Mouse (Mus musculus) midbrain, embryonic 13.5 days (tissue): Measurements from ENCODE around the gene Rab8a. TPM values are rescaled to one million over a fixed set of nuclear protein-coding genes. Genes with fewer than 3 reads are reported as not detected.
A peak's percentile ranks its signal among the peaks of the same experiment; 100 is the strongest.

ENCODE experiments used
- ATAC-seq: fragments of 200-750 bp; cut with Nextera tagmentation; 2 replicates; pipeline ENCODE4 v1.8.0; 2017; ENCODE audit warnings: mild to moderate bottlenecking, moderate TSS enrichment, moderate library complexity
- H3K27ac ChIP-seq: fragments of 300-500 bp; sonication (generic); 2 replicates; pipeline ENCODE4 v1.5.1; 2015; ENCODE audit warnings: inconsistent platforms, mild to moderate bottlenecking, moderate library complexity
- H3K27me3 ChIP-seq: fragments of 300-500 bp; sonication (generic); 2 replicates; pipeline ENCODE4 v1.6.1; 2015; ENCODE audit warnings: mild to moderate bottlenecking, inconsistent platforms
- H3K36me3 ChIP-seq: fragments of 300-500 bp; sonication (generic); 2 replicates; pipeline ENCODE4 v1.6.1; 2015; ENCODE audit warnings: mild to moderate bottlenecking, inconsistent platforms
- H3K4me1 ChIP-seq: fragments of 300-500 bp; sonication (generic); replicated peaks from 2 replicates; pipeline ENCODE4 v1.6.1; 2015; ENCODE audit warnings: inconsistent platforms
- H3K4me2 ChIP-seq: fragments of 300-500 bp; sonication (generic); replicated peaks from 2 replicates; pipeline ENCODE4 v1.6.1; 2015; ENCODE audit warnings: moderate library complexity, mild to moderate bottlenecking, inconsistent platforms
- H3K4me3 ChIP-seq: fragments of 300-500 bp; sonication (generic); replicated peaks from 2 replicates; pipeline ENCODE4 v1.5.1; 2015; ENCODE audit warnings: mild to moderate bottlenecking, inconsistent platforms
- H3K9ac ChIP-seq: fragments of 300-500 bp; sonication (generic); replicated peaks from 2 replicates; pipeline ENCODE4 v1.6.1; 2015; ENCODE audit warnings: mild to moderate bottlenecking, inconsistent platforms
- H3K9me3 ChIP-seq: fragments of 300-500 bp; sonication (generic); 2 replicates; pipeline ENCODE4 v1.6.1; 2016; ENCODE audit warnings: mild to moderate bottlenecking, inconsistent platforms
- WGBS: fragments of 180-500 bp; shearing (Covaris S2); methylation state at CpG from one replicate; pipeline ENCODE4 v1.1.7; 2015; 5-methylcytosine and 5-hydroxymethylcytosine counted together
- polyA plus RNA-seq: library from polyadenylated mRNA; unstranded; fragments of >200 nt; fragmentation: Nextera tagmentation; extraction: Ambion mirVana; gene quantifications from 2 replicates; pipeline ENCODE4 v1.2.1, GENCODE M21; 2015

Rab8a gene
- polyA plus RNA-seq, 1 experiment from 2014 or later, result 107 TPM

DNA sequence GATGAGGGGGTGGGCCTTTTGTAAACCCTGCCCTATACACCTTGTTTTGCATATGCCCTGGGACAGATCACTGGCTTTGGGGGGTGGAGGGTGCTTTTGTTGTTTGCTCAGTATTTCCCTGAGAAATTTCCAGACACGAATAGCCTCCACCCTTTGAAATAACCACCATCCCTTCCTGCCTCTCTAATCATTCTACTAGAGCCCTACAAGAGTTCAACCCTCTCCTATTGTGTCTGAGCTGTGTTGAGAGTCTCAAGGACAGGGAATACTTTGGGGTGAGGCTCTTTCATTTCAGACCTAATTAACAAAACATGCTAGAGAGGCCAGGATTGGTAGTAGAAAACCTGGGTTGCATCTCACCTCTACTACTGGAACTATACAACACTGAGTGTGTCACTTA is 11.9 kb upstream of the Rab8a start:
- Histone ChIP-seq H3K4me1 (no peaks in the 10 kb centered on the region), H3K36me3 (peaks cover 80% of the 10 kb centered on the region), H3K4me3 (no peak overlapping the region), H3K9ac (no peak overlapping the region), H3K4me2 (no peak overlapping the region), H3K9me3 (no peaks in the 10 kb centered on the region), H3K27me3 (no peaks in the 10 kb centered on the region), H3K27ac (no peak overlapping the region)
- 83% methylated on average over 1 of the region's 1 CpGs for WGBS
- ATAC-seq, result no peak

DNA sequence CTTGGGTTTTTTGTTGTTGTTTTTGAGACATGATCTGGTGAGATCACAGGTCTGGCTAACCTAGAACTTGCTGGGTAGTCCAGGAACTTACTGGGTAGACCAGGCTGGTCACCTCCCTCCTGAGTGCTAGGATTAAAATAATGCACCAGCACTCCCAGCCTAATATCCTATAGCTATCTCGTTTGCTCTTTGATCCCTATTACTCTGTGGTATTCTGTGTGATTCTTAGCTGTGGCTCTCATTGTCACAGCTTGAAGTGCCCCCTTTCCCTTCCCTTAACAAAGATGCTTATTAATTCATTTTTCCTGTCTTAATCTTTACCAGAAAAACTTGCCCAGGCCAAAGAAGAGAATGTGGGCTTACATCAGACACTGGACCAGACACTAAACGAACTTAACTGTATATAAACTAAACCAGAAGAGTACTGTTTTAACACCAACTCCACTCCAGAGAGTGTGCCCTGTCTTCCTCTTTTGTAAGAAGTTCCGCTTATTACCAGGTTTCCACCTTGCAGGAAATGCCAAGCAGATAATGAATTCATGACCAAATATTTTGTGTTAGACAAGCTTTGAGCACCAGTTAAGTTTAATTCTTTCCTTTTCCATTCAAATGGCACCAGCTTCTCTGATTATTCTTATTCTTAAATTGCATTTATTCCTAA is 9.5 kb upstream of the Rab8a start:
- peaks cover 57% of the 10 kb centered on the region for H3K36me3 ChIP-seq
- no peak for ATAC-seq
- H3K4me2 ChIP-seq, result no peak overlapping the region
- no peak overlapping the region for H3K27ac ChIP-seq
- H3K9me3 ChIP-seq, result no peaks in the 10 kb centered on the region
- no peaks in the 10 kb centered on the region for H3K4me1 ChIP-seq
- WGBS, result 89% methylated on average over 3 of the region's 3 CpGs
- H3K4me3 ChIP-seq, result no peak overlapping the region
- no peaks in the 10 kb centered on the region for H3K27me3 ChIP-seq
- no peak overlapping the region for H3K9ac ChIP-seq

DNA sequence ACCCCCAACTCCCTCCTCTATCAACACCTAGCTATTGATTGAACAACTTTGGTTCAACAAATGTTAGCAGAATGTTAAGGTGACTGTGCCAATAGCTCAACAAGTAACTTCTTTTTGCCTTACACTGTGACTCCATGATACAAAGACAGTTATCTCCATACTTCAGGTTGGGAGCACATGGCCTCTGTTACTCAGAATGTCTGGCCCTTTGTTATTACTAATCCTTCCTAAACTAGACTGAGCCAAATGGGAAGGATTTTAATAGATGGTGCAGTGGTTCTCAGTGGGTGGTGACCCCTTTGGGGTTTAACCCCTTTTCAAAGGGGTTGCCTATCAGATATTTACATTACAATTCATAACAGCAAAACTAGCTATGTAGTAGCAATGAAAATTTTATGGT is 7.6 kb upstream of the Rab8a start:
- Histone ChIP-seq H3K4me3 (no peak overlapping the region), H3K27ac (no peak overlapping the region), H3K4me2 (no peak overlapping the region), H3K36me3 (peaks cover 40% of the 10 kb centered on the region), H3K4me1 (no peaks in the 10 kb centered on the region), H3K9me3 (no peaks in the 10 kb centered on the region), H3K27me3 (no peaks in the 10 kb centered on the region), H3K9ac (no peak overlapping the region)
- no peak for ATAC-seq

DNA sequence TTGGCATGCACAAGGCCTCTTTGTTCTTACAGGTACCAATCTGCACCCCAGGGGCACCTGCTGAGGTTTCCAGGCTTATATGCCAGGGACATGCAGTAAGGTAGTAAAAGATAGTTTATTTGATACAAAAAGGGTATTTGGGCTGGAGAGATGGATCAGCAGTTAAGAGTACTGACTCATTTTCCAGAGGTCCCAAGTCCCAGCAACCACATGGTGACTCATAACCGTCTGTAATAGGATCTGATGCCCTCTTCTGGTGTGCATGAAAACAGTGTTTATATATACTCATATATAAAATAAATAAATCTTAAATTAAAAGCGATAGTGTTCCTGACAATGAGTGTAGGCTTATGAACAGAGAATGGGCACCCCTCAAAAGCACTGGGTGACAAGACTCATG is 2.9 kb upstream of the Rab8a start:
- no peak overlapping the region for H3K9ac ChIP-seq
- H3K36me3 ChIP-seq, result peaks cover 3% of the 10 kb centered on the region
- H3K27ac ChIP-seq, result no peak overlapping the region
- peaks cover 24% of the 10 kb centered on the region for H3K4me1 ChIP-seq
- H3K9me3 ChIP-seq, result no peaks in the 10 kb centered on the region
- ATAC-seq, result no peak
- no peak overlapping the region for H3K4me2 ChIP-seq
- no peaks in the 10 kb centered on the region for H3K27me3 ChIP-seq
- 81% methylated on average over 2 of the region's 2 CpGs for WGBS
- H3K4me3 ChIP-seq, result no peak overlapping the region

GRCm38 (mm10) chr8:72158726-72159125 is 2.3 kb upstream of the Rab8a start:
- Histone ChIP-seq H3K4me3 (no peak overlapping the region), H3K9me3 (no peaks in the 10 kb centered on the region), H3K36me3 (no peaks in the 10 kb centered on the region), H3K4me1 (peaks cover 24% of the 10 kb centered on the region), H3K27ac (no peak overlapping the region), H3K4me2 (no peak overlapping the region), H3K9ac (no peak overlapping the region), H3K27me3 (no peaks in the 10 kb centered on the region)
- 85% methylated on average over 3 of the region's 3 CpGs for WGBS
- ATAC-seq, result no peak

- H3K9ac ChIP-seq, result no peak overlapping the region
- no peaks in the 10 kb centered on the region for H3K27me3 ChIP-seq
- peaks cover 8% of the 10 kb centered on the region for H3K36me3 ChIP-seq
- peak overlapping the region; percentile 65 for H3K4me2 ChIP-seq
- no peaks in the 10 kb centered on the region for H3K9me3 ChIP-seq
- peaks cover 24% of the 10 kb centered on the region for H3K4me1 ChIP-seq
- no peak for ATAC-seq
- 78% methylated on average over 3 of the region's 3 CpGs for WGBS
- peak overlapping the region; percentile 44 for H3K4me3 ChIP-seq
- H3K27ac ChIP-seq, result peak overlapping the region; percentile 80; the same call in 1 of the 2 replicates
Observed at GRCm38 (mm10) chr8:72160007-72160406, 993 bp upstream of the Rab8a start.

DNA sequence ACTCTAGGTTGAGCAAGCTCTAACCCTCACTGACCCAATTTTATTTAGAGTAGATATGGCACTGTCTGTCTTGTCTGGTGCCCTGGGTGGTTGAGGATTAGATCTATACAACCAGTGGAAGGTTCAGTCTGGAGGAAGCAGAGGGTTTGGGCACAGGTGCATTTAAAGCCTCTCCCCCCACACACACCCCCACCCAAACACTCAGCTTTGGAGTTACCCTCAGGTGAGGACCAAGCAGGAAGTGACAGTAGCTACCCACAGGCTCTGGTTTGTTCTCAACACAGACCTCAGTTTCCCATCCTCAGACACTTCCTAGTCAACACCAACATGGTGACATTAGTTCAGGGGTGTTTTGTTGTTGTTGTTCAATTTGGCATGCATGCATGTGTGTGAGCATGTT is 1.8 kb downstream of the Rab8a start:
- Histone ChIP-seq H3K4me2 (peak overlapping the region; percentile 83), H3K27ac (no peak overlapping the region), H3K4me1 (peaks cover 24% of the 10 kb centered on the region), H3K27me3 (no peaks in the 10 kb centered on the region), H3K36me3 (peaks cover 9% of the 10 kb centered on the region), H3K9me3 (no peaks in the 10 kb centered on the region), H3K4me3 (peak overlapping the region; percentile 74; the same call in 1 of the 2 replicates), H3K9ac (no peak overlapping the region)
- ATAC-seq, result no peak

GRCm38 (mm10) chr8:72169098-72169668 is 8.2 kb downstream of the Rab8a start:
- H3K9ac ChIP-seq, result no peak overlapping the region
- no peaks in the 10 kb centered on the region for H3K27me3 ChIP-seq
- no peak overlapping the region for H3K27ac ChIP-seq
- no peak overlapping the region for H3K4me2 ChIP-seq
- H3K9me3 ChIP-seq, result no peaks in the 10 kb centered on the region
- no peaks in the 10 kb centered on the region for H3K4me1 ChIP-seq
- ATAC-seq, result no peak
- peaks cover 70% of the 10 kb centered on the region for H3K36me3 ChIP-seq
- 96% methylated on average over 3 of the region's 3 CpGs for WGBS
- H3K4me3 ChIP-seq, result no peak overlapping the region

- Histone ChIP-seq H3K4me1 (no peaks in the 10 kb centered on the region), H3K27me3 (no peaks in the 10 kb centered on the region), H3K9me3 (no peaks in the 10 kb centered on the region), H3K9ac (no peak overlapping the region), H3K36me3 (peaks cover 71% of the 10 kb centered on the region), H3K27ac (no peak overlapping the region), H3K4me2 (no peak overlapping the region), H3K4me3 (no peak overlapping the region)
- ATAC-seq, result no peak
- 92% methylated on average over 3 of the region's 3 CpGs for WGBS
Observed at GRCm38 (mm10) chr8:72169681-72170249, 8.8 kb downstream of the Rab8a start.

GRCm38 (mm10) chr8:72177346-72177925 is 16.4 kb downstream of the Rab8a start:
- Histone ChIP-seq H3K36me3 (peaks cover 96% of the 10 kb centered on the region), H3K4me3 (no peak overlapping the region)
- 62% methylated on average over 5 of the region's 5 CpGs for WGBS

GRCm38 (mm10) chr8:72183554-72184202 is 22.7 kb downstream of the Rab8a start:
- no peak for ATAC-seq
- Histone ChIP-seq H3K9me3 (no peaks in the 10 kb centered on the region), H3K4me1 (no peaks in the 10 kb centered on the region), H3K9ac (no peak overlapping the region), H3K27ac (no peak overlapping the region), H3K36me3 (peaks cover 38% of the 10 kb centered on the region), H3K4me3 (no peak overlapping the region), H3K27me3 (no peaks in the 10 kb centered on the region), H3K4me2 (no peak overlapping the region)
- WGBS, result 76% methylated on average over 2 of the region's 2 CpGs

More at GRCm38 (mm10) chr8:72177346-72177925, 16.4 kb downstream of the Rab8a start:
- Histone ChIP-seq H3K9me3 (no peaks in the 10 kb centered on the region), H3K4me2 (no peak overlapping the region), H3K9ac (no peak overlapping the region), H3K27me3 (no peaks in the 10 kb centered on the region), H3K27ac (no peak overlapping the region), H3K4me1 (no peaks in the 10 kb centered on the region)
- peak; percentile 66 for ATAC-seq

- no peak overlapping the region for H3K9ac ChIP-seq
- ATAC-seq, result no peak
- no peaks in the 10 kb centered on the region for H3K9me3 ChIP-seq
- H3K27me3 ChIP-seq, result no peaks in the 10 kb centered on the region
- H3K27ac ChIP-seq, result no peak overlapping the region
- no peak overlapping the region for H3K4me3 ChIP-seq
- no peaks in the 10 kb centered on the region for H3K36me3 ChIP-seq
- no peaks in the 10 kb centered on the region for H3K4me1 ChIP-seq
- 89% methylated on average over 2 of the region's 2 CpGs for WGBS
- no peak overlapping the region for H3K4me2 ChIP-seq
Observed at GRCm38 (mm10) chr8:72187793-72188331, 26.9 kb downstream of the Rab8a start.
